Mouse (Mus musculus) brown adipose tissue, adult 24 weeks (tissue): Measurements from ENCODE around the gene Meaf6. TPM values are rescaled to one million over a fixed set of nuclear protein-coding genes. Genes with fewer than 3 reads are reported as not detected.

Experiments
- H3K27ac ChIP-seq: fragments of 200-500 bp; replicated peaks from 2 replicates; pipeline ENCODE4 v1.5.1; 2012; ENCODE audit warnings: low read depth, mild to moderate bottlenecking, low read length
- H3K4me1 ChIP-seq: fragments of 200-500 bp; 2 replicates; pipeline ENCODE4 v1.6.1; 2012; ENCODE audit warnings: low read length, mixed read lengths; ENCODE audit not compliant: control insufficient read depth, insufficient read depth, insufficient read length
- H3K4me3 ChIP-seq: fragments of 200-500 bp; 2 replicates; pipeline ENCODE4 v1.5.1; 2012; ENCODE audit warnings: low read depth, mild to moderate bottlenecking, low read length, moderate library complexity; ENCODE audit not compliant: insufficient read depth
- polyA plus RNA-seq: library from polyadenylated mRNA; stranded (reverse); fragments of >200 nt; gene quantifications from 2 replicates; pipeline ENCODE4 v1.2.4, GENCODE M21; 2012; ENCODE audit not compliant: missing spikeins, insufficient read depth, insufficient read length

Gene Meaf6
- polyA plus RNA-seq, 1 experiment = 15.2 TPM

GRCm38 (mm10) chr4:125096066-125096465, 11.1 kb downstream of the Meaf6 start:
- Histone ChIP-seq H3K27ac (no peak overlapping the region), H3K4me1 (no peaks in the 10 kb centered on the region), H3K4me3 (no peak overlapping the region)

GRCm38 (mm10) chr4:125097412-125097811, 12.5 kb downstream of the Meaf6 start:
- Histone ChIP-seq H3K27ac (no peak overlapping the region), H3K4me3 (no peak overlapping the region), H3K4me1 (no peaks in the 10 kb centered on the region)

GRCm38 (mm10) chr4:125099458-125099857, 14.5 kb downstream of the Meaf6 start:
- no peak overlapping the region for H3K27ac ChIP-seq
- no peaks in the 10 kb centered on the region for H3K4me1 ChIP-seq
- H3K4me3 ChIP-seq = no peak overlapping the region

GRCm38 (mm10) chr4:125101334-125101733, 16.4 kb downstream of the Meaf6 start:
- Histone ChIP-seq H3K4me3 (no peak overlapping the region), H3K27ac (no peak overlapping the region), H3K4me1 (no peaks in the 10 kb centered on the region)

- Histone ChIP-seq H3K4me1 (no peaks in the 10 kb centered on the region), H3K4me3 (no peak overlapping the region), H3K27ac (no peak overlapping the region)
These were observed 20.4 kb downstream of the Meaf6 start for GRCm38 (mm10) chr4:125105354-125105753.

GRCm38 (mm10) chr4:125114638-125115037, 29.7 kb downstream of the Meaf6 start:
- Histone ChIP-seq H3K4me1 (peaks cover 21% of the 10 kb centered on the region), H3K27ac (peak overlapping the region; percentile 51), H3K4me3 (no peak overlapping the region)

- peaks cover 21% of the 10 kb centered on the region for H3K4me1 ChIP-seq
- peak overlapping the region; percentile 51 for H3K27ac ChIP-seq
- no peak overlapping the region for H3K4me3 ChIP-seq
These were observed 30.1 kb downstream of the Meaf6 start for GRCm38 (mm10) chr4:125115081-125115480.

GRCm38 (mm10) chr4:125115710-125116089, 30.8 kb downstream of the Meaf6 start:
- Histone ChIP-seq H3K4me3 (no peak overlapping the region), H3K4me1 (peaks cover 22% of the 10 kb centered on the region), H3K27ac (peak overlapping the region; percentile 95)

GRCm38 (mm10) chr4:125116090-125116861, 31.3 kb downstream of the Meaf6 start:
- Histone ChIP-seq H3K27ac (peak overlapping the region; percentile 95), H3K4me1 (peaks cover 25% of the 10 kb centered on the region), H3K4me3 (no peak overlapping the region)

- peaks cover 29% of the 10 kb centered on the region for H3K4me1 ChIP-seq
- H3K4me3 ChIP-seq = no peak overlapping the region
- H3K27ac ChIP-seq = peak overlapping the region; percentile 95; the same call in 1 of the 2 replicates
These were observed 32.0 kb downstream of the Meaf6 start for GRCm38 (mm10) chr4:125116929-125117328.

GRCm38 (mm10) chr4:125117902-125118320, 33.0 kb downstream of the Meaf6 start:
- Histone ChIP-seq H3K4me3 (no peak overlapping the region), H3K27ac (peak overlapping the region; percentile 93), H3K4me1 (peaks cover 36% of the 10 kb centered on the region)

- Histone ChIP-seq H3K27ac (no peak overlapping the region), H3K4me1 (peaks cover 46% of the 10 kb centered on the region), H3K4me3 (no peak overlapping the region)
These were observed 34.1 kb downstream of the Meaf6 start for GRCm38 (mm10) chr4:125119070-125119469.

GRCm38 (mm10) chr4:125119721-125120120, 34.8 kb downstream of the Meaf6 start:
- Histone ChIP-seq H3K4me1 (peaks cover 53% of the 10 kb centered on the region), H3K4me3 (no peak overlapping the region), H3K27ac (0 out of 2 replicates have a peak overlapping the region, but pooled peaks have one; percentile 72)

- H3K4me1 ChIP-seq = peaks cover 49% of the 10 kb centered on the region
- peak overlapping the region; percentile 41 for H3K4me3 ChIP-seq
- peak overlapping the region; percentile 91 for H3K27ac ChIP-seq
These were observed 37.7 kb downstream of the Meaf6 start for GRCm38 (mm10) chr4:125122431-125123278.

GRCm38 (mm10) chr4:125123279-125123671, 38.3 kb downstream of the Meaf6 start:
- H3K27ac ChIP-seq = peak overlapping the region; percentile 58
- peak overlapping the region; percentile 21; the same call in 1 of the 2 replicates for H3K4me3 ChIP-seq
- H3K4me1 ChIP-seq = peaks cover 47% of the 10 kb centered on the region
